Mouse (Mus musculus): ENCODE data around the gene Wwc2. TPM values are rescaled to one million over a fixed set of nuclear protein-coding genes. Genes with fewer than 3 reads are reported as not detected.

Gene Wwc2
- polyA plus RNA-seq, 1 experiment = 7.7 TPM

DNA sequence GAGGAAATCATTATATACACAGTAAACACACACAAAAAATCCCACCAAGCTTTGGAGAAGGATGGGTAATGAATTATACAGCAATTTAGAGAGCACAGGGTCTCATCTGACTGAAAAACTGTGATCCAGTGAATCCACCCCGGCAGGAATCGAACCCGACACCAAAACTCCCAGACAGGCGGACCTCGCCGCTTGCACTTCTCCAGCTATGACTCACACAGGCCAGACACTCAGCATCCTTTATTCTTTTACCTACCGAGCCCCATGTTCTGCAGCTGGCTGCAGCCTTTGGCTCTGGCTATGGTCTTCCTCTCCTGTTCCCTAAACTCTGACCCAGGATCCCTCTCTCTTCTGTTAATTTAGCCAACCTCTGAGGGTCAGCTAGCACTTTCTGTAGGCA is 85.5 kb downstream of the Wwc2 start:
- H3ac ChIP-seq (ENCODE audit: control insufficient read depth, insufficient read length) = no peak overlapping the region
- no peaks in the 10 kb centered on the region for H3K27me3 ChIP-seq (ENCODE audit: control insufficient read depth, insufficient read depth, insufficient read length)
- no peak overlapping the region for H3K4me3 ChIP-seq
- H3K36me3 ChIP-seq (ENCODE audit: control insufficient read depth, insufficient read depth) = no peaks in the 10 kb centered on the region
- no peak for TF ChIP-seq MAX (IDR thresholded peaks at IDR 0.05; ENCODE audit: low read depth)
- TF ChIP-seq POLR2A (IDR thresholded peaks at IDR 0.05; ENCODE audit: insufficient read length, low read depth) = no peak
- no peak for TF ChIP-seq MYOG (IDR thresholded peaks at IDR 0.05; ENCODE audit: control insufficient read depth in 1 of 3, insufficient read depth in 1 of 3, insufficient read length in 2 of 3, low read depth in 2 of 3)
- no peak for TF ChIP-seq POLR2AphosphoS2 (IDR thresholded peaks at IDR 0.05; ENCODE audit: insufficient read length, low read depth)
- no peak for TF ChIP-seq CEBPB (IDR thresholded peaks at IDR 0.05; ENCODE audit: insufficient read depth, poor library complexity, severe bottlenecking)
- no peak for TF ChIP-seq USF1 (IDR thresholded peaks at IDR 0.05; ENCODE audit: low read depth)
- TF ChIP-seq SRF (IDR thresholded peaks at IDR 0.05; ENCODE audit: control insufficient read depth, insufficient read length, low read depth) = no peak
- no peak for TF ChIP-seq REST (IDR thresholded peaks at IDR 0.05; ENCODE audit: insufficient read depth, insufficient read length)
- TF ChIP-seq E2F4 (IDR thresholded peaks at IDR 0.05; ENCODE audit: insufficient read depth) = no peak
- TF ChIP-seq TCF12 (IDR thresholded peaks at IDR 0.05; ENCODE audit: insufficient read depth, poor library complexity, severe bottlenecking) = no peak
- no peak for TF ChIP-seq TCF3 (IDR thresholded peaks at IDR 0.05; ENCODE audit: insufficient read length, low read depth)
- no peak for TF ChIP-seq MYOD1 (IDR thresholded peaks at IDR 0.05; ENCODE audit: control insufficient read depth in 1 of 3, insufficient read length in 2 of 3, low read depth in 2 of 3)
- H3K79me2 ChIP-seq (ENCODE audit: control insufficient read depth, insufficient read depth) = peaks cover 27% of the 10 kb centered on the region
- H3K4me2 ChIP-seq (ENCODE audit: low read depth) = no peak overlapping the region

DNA sequence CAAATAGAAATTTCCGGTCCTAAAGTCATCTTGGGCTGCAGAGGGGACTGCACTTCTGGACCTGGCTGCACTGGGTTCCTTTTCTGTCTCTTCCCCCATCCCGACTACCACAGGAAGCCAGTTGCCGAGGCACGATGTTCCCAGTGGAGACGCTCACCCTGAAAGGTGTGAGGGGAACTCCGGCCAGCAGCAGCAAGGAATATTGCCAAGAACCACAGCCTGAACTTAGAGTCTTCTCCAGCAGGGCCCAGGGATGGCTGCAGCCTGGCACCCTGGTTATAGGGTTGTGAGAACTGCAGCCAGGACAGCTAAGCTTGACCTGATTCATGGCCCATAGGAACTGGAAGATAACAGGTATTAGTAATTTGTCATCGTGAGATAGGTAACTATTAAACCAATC is 86.7 kb downstream of the Wwc2 start:
- Histone ChIP-seq H3K27me3 (ENCODE audit: control insufficient read depth, insufficient read depth, insufficient read length) (no peaks in the 10 kb centered on the region), H3K4me2 (ENCODE audit: low read depth) (no peak overlapping the region), H3K36me3 (ENCODE audit: control insufficient read depth, insufficient read depth) (peaks cover 8% of the 10 kb centered on the region), H3K79me2 (ENCODE audit: control insufficient read depth, insufficient read depth) (peaks cover 22% of the 10 kb centered on the region), H3K4me3 (no peak overlapping the region), H3ac (ENCODE audit: control insufficient read depth, insufficient read length) (no peak overlapping the region)
- TF ChIP-seq REST (IDR thresholded peaks at IDR 0.05; ENCODE audit: insufficient read depth, insufficient read length) (no peak), CEBPB (IDR thresholded peaks at IDR 0.05; ENCODE audit: insufficient read depth, poor library complexity, severe bottlenecking) (no peak), POLR2A (IDR thresholded peaks at IDR 0.05; ENCODE audit: insufficient read length, low read depth) (no peak), MYOG (IDR thresholded peaks at IDR 0.05; ENCODE audit: control insufficient read depth in 1 of 3, insufficient read depth in 1 of 3, insufficient read length in 2 of 3, low read depth in 2 of 3) (no peak), E2F4 (IDR thresholded peaks at IDR 0.05; ENCODE audit: insufficient read depth) (no peak), SRF (IDR thresholded peaks at IDR 0.05; ENCODE audit: control insufficient read depth, insufficient read length, low read depth) (no peak), TCF12 (IDR thresholded peaks at IDR 0.05; ENCODE audit: insufficient read depth, poor library complexity, severe bottlenecking) (no peak)

DNA sequence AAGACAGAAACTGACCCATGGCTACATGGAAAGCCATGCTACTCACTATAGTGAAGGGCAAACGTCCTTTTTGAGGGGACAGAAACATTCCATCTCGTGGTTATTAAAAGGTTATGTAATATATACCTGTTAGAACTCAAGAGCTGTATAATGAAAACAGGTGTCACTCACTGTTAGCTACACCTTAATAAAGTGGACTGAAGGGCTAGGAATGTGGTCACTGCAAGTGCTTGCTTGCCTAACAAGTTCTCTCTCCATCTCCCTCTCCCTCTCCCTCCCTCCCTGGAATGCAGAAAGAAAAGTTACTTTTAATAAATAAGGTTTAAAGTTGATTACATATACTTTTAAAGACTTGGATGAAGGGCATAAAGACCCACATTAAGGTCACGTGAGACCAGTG is 88.0 kb downstream of the Wwc2 start:
- TF ChIP-seq SRF (IDR thresholded peaks at IDR 0.05; ENCODE audit: control insufficient read depth, insufficient read length, low read depth) = no peak
- TF ChIP-seq TCF3 (IDR thresholded peaks at IDR 0.05; ENCODE audit: insufficient read length, low read depth) = no peak
- no peak for TF ChIP-seq E2F4 (IDR thresholded peaks at IDR 0.05; ENCODE audit: insufficient read depth)
- no peak for TF ChIP-seq MAX (IDR thresholded peaks at IDR 0.05; ENCODE audit: low read depth)
- TF ChIP-seq POLR2AphosphoS2 (IDR thresholded peaks at IDR 0.05; ENCODE audit: insufficient read length, low read depth) = no peak
- TF ChIP-seq REST (IDR thresholded peaks at IDR 0.05; ENCODE audit: insufficient read depth, insufficient read length) = no peak
- TF ChIP-seq POLR2A (IDR thresholded peaks at IDR 0.05; ENCODE audit: insufficient read length, low read depth) = no peak
- TF ChIP-seq MYOD1 (IDR thresholded peaks at IDR 0.05; ENCODE audit: control insufficient read depth in 1 of 3, insufficient read length in 2 of 3, low read depth in 2 of 3) = no peak
- no peak for TF ChIP-seq USF1 (IDR thresholded peaks at IDR 0.05; ENCODE audit: low read depth)
- no peak for TF ChIP-seq TCF12 (IDR thresholded peaks at IDR 0.05; ENCODE audit: insufficient read depth, poor library complexity, severe bottlenecking)
- no peak for TF ChIP-seq CEBPB (IDR thresholded peaks at IDR 0.05; ENCODE audit: insufficient read depth, poor library complexity, severe bottlenecking)
- no peaks in the 10 kb centered on the region for H3K27me3 ChIP-seq (ENCODE audit: control insufficient read depth, insufficient read depth, insufficient read length)

DNA sequence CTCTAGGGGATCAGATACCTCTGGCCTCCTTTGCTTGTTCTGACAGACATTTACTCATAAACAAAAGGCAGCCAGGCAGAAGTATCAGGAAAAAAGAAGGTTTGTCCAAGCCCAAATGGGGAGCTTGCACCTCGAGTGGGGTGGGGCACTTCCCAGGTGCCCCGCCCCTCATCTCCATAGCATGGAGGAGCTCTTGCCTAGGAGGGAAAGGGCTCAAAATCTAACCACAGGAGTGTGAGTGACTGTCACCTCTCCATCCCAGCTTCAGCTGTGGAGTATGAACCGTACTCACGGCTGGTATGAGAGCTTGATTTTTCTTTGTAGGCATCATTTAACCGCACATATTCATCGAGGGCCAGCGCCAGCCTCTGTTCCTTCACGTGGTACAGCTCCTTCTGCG is 90.4 kb downstream of the Wwc2 start:
- Histone ChIP-seq H3K36me3 (ENCODE audit: control insufficient read depth, insufficient read depth) (peaks cover 20% of the 10 kb centered on the region), H3K27me3 (ENCODE audit: control insufficient read depth, insufficient read depth, insufficient read length) (no peaks in the 10 kb centered on the region), H3K4me3 (no peak overlapping the region), H3K4me2 (ENCODE audit: low read depth) (no peak overlapping the region), H3ac (ENCODE audit: control insufficient read depth, insufficient read length) (no peak overlapping the region), H3K79me2 (ENCODE audit: control insufficient read depth, insufficient read depth) (peaks cover 17% of the 10 kb centered on the region)
- TF ChIP-seq TCF3 (IDR thresholded peaks at IDR 0.05; ENCODE audit: insufficient read length, low read depth) = no peak
- TF ChIP-seq MAX (IDR thresholded peaks at IDR 0.05; ENCODE audit: low read depth) = no peak
- no peak for TF ChIP-seq USF1 (IDR thresholded peaks at IDR 0.05; ENCODE audit: low read depth)
- no peak for TF ChIP-seq MYOG (IDR thresholded peaks at IDR 0.05; ENCODE audit: control insufficient read depth in 1 of 3, insufficient read depth in 1 of 3, insufficient read length in 2 of 3, low read depth in 2 of 3)
- TF ChIP-seq CEBPB (IDR thresholded peaks at IDR 0.05; ENCODE audit: insufficient read depth, poor library complexity, severe bottlenecking) = no peak

More for the DNA sequence above, 88.0 kb downstream of the Wwc2 start:
- no peak overlapping the region for H3K4me2 ChIP-seq (ENCODE audit: low read depth)
- no peak overlapping the region for H3K4me3 ChIP-seq
- peaks cover 11% of the 10 kb centered on the region for H3K36me3 ChIP-seq (ENCODE audit: control insufficient read depth, insufficient read depth)
- no peak overlapping the region for H3ac ChIP-seq (ENCODE audit: control insufficient read depth, insufficient read length)
- peaks cover 20% of the 10 kb centered on the region for H3K79me2 ChIP-seq (ENCODE audit: control insufficient read depth, insufficient read depth)

DNA sequence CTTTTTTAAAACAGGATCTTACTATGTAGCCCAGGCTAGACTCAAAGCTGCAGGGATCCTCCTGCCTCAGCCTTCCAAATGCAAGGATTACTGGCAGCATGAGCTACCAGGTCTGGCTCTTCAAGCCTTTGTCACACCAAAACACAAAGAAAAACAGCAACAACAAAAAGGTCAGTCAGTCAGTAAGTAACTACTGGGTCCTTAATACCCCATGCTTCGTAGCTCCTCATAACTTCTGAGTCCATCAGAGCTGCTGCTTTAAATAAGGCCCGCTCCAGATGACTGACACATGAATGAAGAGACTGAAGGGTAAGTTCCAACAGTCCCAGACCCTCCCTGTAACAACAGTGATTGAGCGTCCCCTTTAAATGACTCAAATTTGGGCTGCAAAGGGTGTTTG is 90.8 kb downstream of the Wwc2 start:
- Histone ChIP-seq H3K4me2 (ENCODE audit: low read depth) (no peak overlapping the region), H3K4me3 (no peak overlapping the region), H3K27me3 (ENCODE audit: control insufficient read depth, insufficient read depth, insufficient read length) (no peaks in the 10 kb centered on the region), H3K36me3 (ENCODE audit: control insufficient read depth, insufficient read depth) (peaks cover 23% of the 10 kb centered on the region), H3ac (ENCODE audit: control insufficient read depth, insufficient read length) (no peak overlapping the region), H3K79me2 (ENCODE audit: control insufficient read depth, insufficient read depth) (peaks cover 17% of the 10 kb centered on the region)
- no peak for TF ChIP-seq MYOD1 (IDR thresholded peaks at IDR 0.05; ENCODE audit: control insufficient read depth in 1 of 3, insufficient read length in 2 of 3, low read depth in 2 of 3)
- no peak for TF ChIP-seq TCF3 (IDR thresholded peaks at IDR 0.05; ENCODE audit: insufficient read length, low read depth)
- TF ChIP-seq E2F4 (IDR thresholded peaks at IDR 0.05; ENCODE audit: insufficient read depth) = no peak
- TF ChIP-seq SRF (IDR thresholded peaks at IDR 0.05; ENCODE audit: control insufficient read depth, insufficient read length, low read depth) = no peak
- TF ChIP-seq CEBPB (IDR thresholded peaks at IDR 0.05; ENCODE audit: insufficient read depth, poor library complexity, severe bottlenecking) = no peak
- TF ChIP-seq TCF12 (IDR thresholded peaks at IDR 0.05; ENCODE audit: insufficient read depth, poor library complexity, severe bottlenecking) = no peak

All from myocyte (in vitro differentiated cells).